Mouse (Mus musculus): ENCODE data around the gene Ddx5.
A peak's percentile ranks its signal among the peaks of the same experiment; 100 is the strongest.

- TF ChIP-seq EP300 (IDR thresholded peaks at IDR 0.05; ENCODE audit: low read depth) (no peak), CTCF (IDR thresholded peaks at IDR 0.05; ENCODE audit: low read depth) (peak; percentile 41)
These were observed 18.6 kb downstream of the Ddx5 start for GRCm38 (mm10) chr11:106770195-106770974.

All from heart, postnatal 0 days (tissue).